Mouse (Mus musculus): Measurements from ENCODE around the gene Stag3. TPM values are rescaled to one million over a fixed set of nuclear protein-coding genes. Genes with fewer than 3 reads are reported as not detected.

Gene Stag3
- polyA plus RNA-seq (2017; shearing (Covaris generic)), result under 1 TPM; 0.13 to 0.62 TPM

GRCm38 (mm10) chr5:138279585-138280424, at the start of gene Stag3, which contains the start of the genes Gm43720 and Gpc2:
Gene Stag3, plus strand, starts transcription at chr5:138280240.
Gene Gm43720, minus strand, starts transcription at chr5:138279958.
Gene Gpc2, minus strand, starts transcription at chr5:138280005.
- peak; percentile 93 for ATAC-seq

GRCm38 (mm10) chr5:138233778-138234177, 46.3 kb upstream of the Stag3 start:
- no peak for ATAC-seq

GRCm38 (mm10) chr5:138234224-138234623, 45.8 kb upstream of the Stag3 start:
- ATAC-seq, result no peak

- no peak for ATAC-seq
Observed at GRCm38 (mm10) chr5:138241511-138241910, 38.5 kb upstream of the Stag3 start.

GRCm38 (mm10) chr5:138251144-138251543, 28.9 kb upstream of the Stag3 start:
- no peak for ATAC-seq

- no peak for ATAC-seq
Observed at GRCm38 (mm10) chr5:138253061-138253460, 27.0 kb upstream of the Stag3 start.

- ATAC-seq, result peak; percentile 97
Observed at GRCm38 (mm10) chr5:138255353-138256093, 24.5 kb upstream of the Stag3 start, which contains the start of gene Lamtor4. Gene Lamtor4, plus strand, starts transcription at chr5:138255482.

- ATAC-seq, result no peak
Observed at GRCm38 (mm10) chr5:138256094-138256467, 24.0 kb upstream of the Stag3 start.

- peak; percentile 42 for ATAC-seq
Observed at GRCm38 (mm10) chr5:138256966-138257584, 23.0 kb upstream of the Stag3 start.

- no peak for ATAC-seq
Observed at GRCm38 (mm10) chr5:138257585-138257978, 22.5 kb upstream of the Stag3 start.

GRCm38 (mm10) chr5:138258078-138258477, 22.0 kb upstream of the Stag3 start:
- ATAC-seq, result no peak

- no peak for ATAC-seq
Observed at GRCm38 (mm10) chr5:138258542-138258941, 21.5 kb upstream of the Stag3 start.

GRCm38 (mm10) chr5:138258993-138259392, 21.0 kb upstream of the Stag3 start:
- ATAC-seq, result no peak

GRCm38 (mm10) chr5:138260051-138260450, 20.0 kb upstream of the Stag3 start:
- ATAC-seq, result no peak

GRCm38 (mm10) chr5:138260834-138261233, 19.2 kb upstream of the Stag3 start:
- ATAC-seq, result no peak

- ATAC-seq, result no peak
Observed at GRCm38 (mm10) chr5:138262001-138262400, 18.0 kb upstream of the Stag3 start.

- ATAC-seq, result no peak
Observed at GRCm38 (mm10) chr5:138262582-138263240, 17.3 kb upstream of the Stag3 start.

GRCm38 (mm10) chr5:138263260-138264206, 16.5 kb upstream of the Stag3 start, which contains the start of gene BC037034:
Gene BC037034, minus strand, starts transcription at chr5:138264033.
- ATAC-seq, result peak; percentile 99

- no peak for ATAC-seq
Observed at GRCm38 (mm10) chr5:138264207-138264578, 15.8 kb upstream of the Stag3 start.

- no peak for ATAC-seq
Observed at GRCm38 (mm10) chr5:138265712-138266111, 14.3 kb upstream of the Stag3 start.

GRCm38 (mm10) chr5:138267114-138267513, 12.9 kb upstream of the Stag3 start:
- ATAC-seq, result no peak

Data from activated CD4-positive, CD25-positive, alpha-beta regulatory T cell, adult 4 months (primary cell).